Mouse (Mus musculus): Measurements from ENCODE around the gene Bri3.

DNA sequence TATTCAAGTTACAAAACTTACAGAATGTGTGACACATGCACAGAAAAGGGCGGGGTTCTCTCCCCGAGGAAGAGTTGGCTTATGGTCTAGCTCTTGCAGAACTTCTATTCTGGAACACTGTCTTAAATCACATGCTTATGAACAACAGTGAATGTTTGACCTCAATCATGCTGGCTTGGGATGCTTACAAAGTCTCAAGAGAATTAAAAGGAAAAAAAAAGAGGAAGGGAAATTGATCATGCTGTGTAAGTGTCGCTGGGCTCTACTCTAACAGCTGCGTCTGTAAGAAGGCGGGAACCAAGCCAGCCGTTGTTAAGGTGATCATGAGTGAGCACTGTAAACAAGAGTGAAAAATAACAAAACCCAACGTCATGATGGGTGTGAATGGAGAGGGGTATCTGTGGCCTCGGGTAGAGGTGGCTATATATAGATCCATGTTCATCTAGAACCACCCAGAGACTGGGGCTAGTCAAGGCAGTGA is 39.4 kb downstream of the Bri3 start:
- no peak for TF ChIP-seq CTCF (IDR thresholded peaks at IDR 0.05; ENCODE audit: control insufficient read depth, insufficient read depth, low read length)
- TF ChIP-seq POLR2A (IDR thresholded peaks at IDR 0.05; ENCODE audit: borderline replicate concordance, control insufficient read depth, low read depth, low read length), result no peak
